Mouse (Mus musculus): ENCODE data around the gene Vmn1r128. TPM values are rescaled to one million over a fixed set of nuclear protein-coding genes. Genes with fewer than 3 reads are reported as not detected.
"Not testable (repeated sequence)": the region's sequence is repeated elsewhere in the genome, so short reads cannot be mapped to it uniquely, and the experiment has no call there.

Gene Vmn1r128
- not detected for total RNA-seq (2021)

DNA sequence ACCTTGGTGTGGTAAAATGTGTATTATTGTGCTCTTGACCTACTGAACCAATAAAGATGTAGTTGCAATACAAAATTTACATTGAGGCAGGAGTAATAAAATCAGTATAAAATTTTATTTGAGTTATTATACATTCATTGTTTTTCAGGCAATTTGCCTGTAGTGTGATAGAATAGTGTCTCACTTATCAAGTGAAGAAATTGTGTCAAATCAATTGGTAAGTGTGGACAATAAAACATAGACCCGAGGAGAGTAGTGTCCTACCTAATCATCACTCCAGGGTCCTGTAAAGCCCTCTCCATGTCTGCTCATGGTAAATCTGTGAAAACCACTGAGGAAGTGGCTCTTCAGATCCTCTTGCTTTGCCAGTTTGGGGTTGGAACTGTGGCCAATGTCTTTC lies at the start of gene Vmn1r128:
TSS of gene Vmn1r128 (plus strand) at position 301 of the 400 bp plus-strand sequence.
- intact Hi-C loops (cut with DNase I); DNase-seq: not testable (repeated sequence)

DNA sequence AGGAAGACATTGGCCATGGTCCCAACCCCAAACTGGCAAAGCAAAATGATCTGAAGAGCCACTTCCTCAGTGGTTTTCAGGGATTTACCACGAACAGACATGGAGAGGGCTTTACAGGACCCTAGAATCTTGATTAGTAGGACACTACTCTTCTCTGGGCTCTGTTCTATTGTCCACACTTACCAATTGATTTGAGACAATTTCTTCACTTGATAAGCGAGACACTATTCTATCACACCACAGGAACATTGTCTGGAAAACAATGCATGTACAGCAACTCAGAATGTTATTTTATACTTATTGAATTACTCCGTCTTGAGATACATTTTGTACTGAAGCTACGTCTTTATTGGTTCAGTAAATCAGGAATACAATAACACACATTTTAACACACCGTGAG lies 47.8 kb upstream of the Vmn1r128 start, which contains the start of gene Vmn1r126:
TSS of gene Vmn1r126 (minus strand) at position 101 of the 400 bp plus-strand sequence.
- intact Hi-C loops (cut with DNase I); DNase-seq: not testable (repeated sequence)

DNA sequence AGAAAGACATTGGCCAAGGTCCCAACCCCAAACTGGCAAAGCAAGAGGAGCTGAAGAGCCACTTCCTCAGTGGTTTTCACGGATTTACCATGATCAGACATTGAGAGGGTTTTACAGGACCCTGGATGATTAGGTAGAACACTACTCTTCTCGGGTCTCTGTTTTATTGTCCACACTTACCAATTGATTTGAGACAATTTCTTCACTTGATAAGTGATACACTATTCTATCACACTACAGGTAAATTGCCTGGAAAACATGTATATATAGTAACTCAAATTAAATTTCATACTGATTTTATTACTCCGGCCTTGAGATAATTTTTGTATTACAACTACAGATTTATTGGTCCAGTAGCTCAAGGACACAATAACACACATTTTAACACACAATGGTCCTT lies 29.4 kb upstream of the Vmn1r128 start, which contains the start of gene Vmn1r127:
TSS of gene Vmn1r127 (minus strand) at position 101 of the 400 bp plus-strand sequence.
- intact Hi-C loops (cut with DNase I) = not testable (repeated sequence)

DNA sequence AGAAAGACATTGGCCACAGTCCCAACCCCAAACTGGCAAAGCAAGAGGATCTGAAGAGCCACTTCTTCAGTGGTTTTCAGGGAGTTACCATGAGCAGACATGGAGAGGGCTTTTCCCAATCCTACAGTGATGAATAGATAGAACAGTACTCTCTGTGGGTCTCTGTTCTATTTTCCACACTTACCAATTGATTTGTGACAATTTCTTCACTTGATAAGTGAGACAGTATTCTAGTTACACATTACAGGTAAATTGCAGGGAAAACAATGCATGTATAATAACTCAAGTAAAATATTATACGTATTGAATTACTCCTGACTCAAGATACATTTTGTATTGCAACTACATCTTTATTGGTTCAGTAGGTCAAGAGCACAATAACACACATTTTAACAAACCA lies 12.0 kb downstream of the Vmn1r128 start, which contains the start of gene Vmn1r129:
TSS of gene Vmn1r129 (minus strand) at position 101 of the 400 bp plus-strand sequence.
- DNase-seq; intact Hi-C loops (cut with DNase I): not testable (repeated sequence)

More for the DNA sequence above, 29.4 kb upstream of the Vmn1r128 start, which contains the start of gene Vmn1r127:
- not testable (repeated sequence) for DNase-seq

Other genes with a start within 250 kb of the Vmn1r128 start
- not detected for gene Vmn1r122, start 215.2 kb upstream of the Vmn1r128 start, total RNA-seq (2021)
- gene Vmn1r123, start 187.2 kb upstream of the Vmn1r128 start, total RNA-seq (2021) = not detected
- gene Gm5157, start 158.9 kb upstream of the Vmn1r128 start, total RNA-seq (2021) = not detected
- gene Vmn1r124, start 88.8 kb upstream of the Vmn1r128 start, total RNA-seq (2021) = not detected
- gene Vmn1r125, start 77.2 kb upstream of the Vmn1r128 start, total RNA-seq (2021) = not detected
- gene Vmn1r126, start 47.9 kb upstream of the Vmn1r128 start, total RNA-seq (2021) = not detected
- not detected for gene Vmn1r127, start 29.5 kb upstream of the Vmn1r128 start, total RNA-seq (2021)
- gene Vmn1r129, start 11.9 kb downstream of the Vmn1r128 start, total RNA-seq (2021) = not detected
- not detected for gene Gm6882, start 83.4 kb downstream of the Vmn1r128 start, total RNA-seq (2021)
- gene Vmn1r130, start 162.4 kb downstream of the Vmn1r128 start, total RNA-seq (2021) = not detected
- gene Vmn1r131, start 196.7 kb downstream of the Vmn1r128 start, total RNA-seq (2021) = not detected